Mouse (Mus musculus) cerebellum, adult 18-20 months (tissue): Measurements from ENCODE around the gene Cyp4f15.
"Not testable (repeated sequence)": the region's sequence is repeated elsewhere in the genome, so short reads cannot be mapped to it uniquely, and the experiment has no call there.

Experiments
- DNase-seq, 2 experiments: peaks; one replicate each; pipeline ENCODE4 v3.0.0; 2021

Cyp4f15 gene

GRCm38 (mm10) chr17:32685048-32685750 is at the start of gene Cyp4f15:
Gene Cyp4f15, plus strand, starts transcription at chr17:32685627.
- DNase-seq: peak; percentile 7 to 13

GRCm38 (mm10) chr17:32636341-32636740 is 49.1 kb upstream of the Cyp4f15 start:
- no peak for DNase-seq

- no peak for DNase-seq
Observed at GRCm38 (mm10) chr17:32637151-32637550, 48.3 kb upstream of the Cyp4f15 start.

GRCm38 (mm10) chr17:32646631-32647030 is 38.8 kb upstream of the Cyp4f15 start:
- DNase-seq: no peak

- DNase-seq: no peak
Observed at GRCm38 (mm10) chr17:32653860-32654259, 31.6 kb upstream of the Cyp4f15 start.

GRCm38 (mm10) chr17:32657041-32657440 is 28.4 kb upstream of the Cyp4f15 start:
- no peak for DNase-seq

GRCm38 (mm10) chr17:32658246-32658645 is 27.2 kb upstream of the Cyp4f15 start:
- no peak for DNase-seq

GRCm38 (mm10) chr17:32658712-32659111 is 26.7 kb upstream of the Cyp4f15 start, which contains the start of gene Cyp4f40:
Gene Cyp4f40, plus strand, starts transcription at chr17:32658900.
- no peak for DNase-seq

- DNase-seq: no peak
Observed at GRCm38 (mm10) chr17:32673976-32674375, 11.5 kb upstream of the Cyp4f15 start.

GRCm38 (mm10) chr17:32676040-32676635 is 9.3 kb upstream of the Cyp4f15 start:
- no peak for DNase-seq

- peak; percentile 28 to 44 for DNase-seq
Observed at GRCm38 (mm10) chr17:32680404-32680803, 5.0 kb upstream of the Cyp4f15 start.

- no peak for DNase-seq
Observed at GRCm38 (mm10) chr17:32686722-32687121, 1.3 kb downstream of the Cyp4f15 start.

- DNase-seq: no peak
Observed at GRCm38 (mm10) chr17:32690959-32691358, 5.5 kb downstream of the Cyp4f15 start.

- DNase-seq: peak; percentile 5 to 7
Observed at GRCm38 (mm10) chr17:32702826-32703225, 17.4 kb downstream of the Cyp4f15 start.

GRCm38 (mm10) chr17:32710541-32710940 is 25.1 kb downstream of the Cyp4f15 start:
- not testable (repeated sequence) for DNase-seq

GRCm38 (mm10) chr17:32722151-32722550 is 36.7 kb downstream of the Cyp4f15 start:
- not testable (repeated sequence) for DNase-seq

GRCm38 (mm10) chr17:32722771-32723170 is 37.3 kb downstream of the Cyp4f15 start:
- DNase-seq: no peak

GRCm38 (mm10) chr17:32726360-32726759 is 40.9 kb downstream of the Cyp4f15 start:
- not testable (repeated sequence) for DNase-seq

- no peak for DNase-seq
Observed at GRCm38 (mm10) chr17:32729029-32729428, 43.6 kb downstream of the Cyp4f15 start.

- no peak for DNase-seq
Observed at GRCm38 (mm10) chr17:32738406-32738805, 53.0 kb downstream of the Cyp4f15 start.

GRCm38 (mm10) chr17:32741057-32741456 is 55.6 kb downstream of the Cyp4f15 start:
- DNase-seq: no peak

- no peak for DNase-seq
Observed at GRCm38 (mm10) chr17:32750611-32751010, 65.2 kb downstream of the Cyp4f15 start.
